Mouse (Mus musculus) kidney, adult 2 months (tissue): Measurements from ENCODE around the gene Fem1b. TPM values are rescaled to one million over a fixed set of nuclear protein-coding genes. Genes with fewer than 3 reads are reported as not detected.
"Not testable (repeated sequence)": the region's sequence is repeated elsewhere in the genome, so short reads cannot be mapped to it uniquely, and the experiment has no call there.

Source experiments
- DNase-seq: peaks from one replicate; pipeline ENCODE4 v3.0.0; 2021
- H3K27ac ChIP-seq: fragments of 200-500 bp; 2 replicates; pipeline ENCODE4 v1.5.1; 2012; ENCODE audit warnings: low read depth, low read length, control low read depth, inconsistent platforms; ENCODE audit not compliant: insufficient read depth
- H3K27me3 ChIP-seq: fragments of 200-500 bp; replicated peaks from 2 replicates; pipeline ENCODE4 v1.6.1; 2012; ENCODE audit warnings: mild to moderate bottlenecking, moderate library complexity, low read length, inconsistent platforms; ENCODE audit not compliant: control insufficient read depth, insufficient read depth
- H3K36me3 ChIP-seq: fragments of 200-500 bp; 2 replicates; pipeline ENCODE4 v1.6.1; 2012; ENCODE audit warnings: mild to moderate bottlenecking, moderate library complexity, low read length, inconsistent platforms; ENCODE audit not compliant: control insufficient read depth, insufficient read depth
- H3K4me1 ChIP-seq: fragments of 200-500 bp; 2 replicates; pipeline ENCODE4 v1.6.1; 2011; ENCODE audit warnings: low read length; ENCODE audit not compliant: control insufficient read depth, insufficient read depth
- H3K4me3 ChIP-seq: fragments of 200-500 bp; 2 replicates; pipeline ENCODE4 v1.5.1; 2011; ENCODE audit warnings: mild to moderate bottlenecking, low read depth, low read length, control low read depth; ENCODE audit not compliant: insufficient read depth
- CTCF ChIP-seq: fragments of 200-500 bp; conservative IDR thresholded peaks from 2 replicates; pipeline ENCODE4 v1.5.1; 2011; ENCODE audit warnings: low read depth, mild to moderate bottlenecking, control low read depth, low read length, moderate library complexity, mixed read lengths; ENCODE audit not compliant: insufficient read depth, insufficient read length
- POLR2A ChIP-seq: fragments of 200-500 bp; IDR thresholded peaks from one replicate; pipeline ENCODE4 v1.6.1; 2011; ENCODE audit warnings: low read depth, low read length, control low read depth
- WGBS: fragments of 180-500 bp; shearing (Covaris S2); methylation state at CpG from one replicate; pipeline ENCODE4 v1.1.7; 2018; 5-methylcytosine and 5-hydroxymethylcytosine counted together
- polyA plus RNA-seq: library from polyadenylated mRNA; depleted of rRNA; stranded (reverse); fragments of >200 nt; gene quantifications from 2 replicates; pipeline ENCODE4 v1.2.3, GENCODE M21; 2012

The Fem1b gene
- polyA plus RNA-seq, 1 experiment, result 8.6 TPM

DNA sequence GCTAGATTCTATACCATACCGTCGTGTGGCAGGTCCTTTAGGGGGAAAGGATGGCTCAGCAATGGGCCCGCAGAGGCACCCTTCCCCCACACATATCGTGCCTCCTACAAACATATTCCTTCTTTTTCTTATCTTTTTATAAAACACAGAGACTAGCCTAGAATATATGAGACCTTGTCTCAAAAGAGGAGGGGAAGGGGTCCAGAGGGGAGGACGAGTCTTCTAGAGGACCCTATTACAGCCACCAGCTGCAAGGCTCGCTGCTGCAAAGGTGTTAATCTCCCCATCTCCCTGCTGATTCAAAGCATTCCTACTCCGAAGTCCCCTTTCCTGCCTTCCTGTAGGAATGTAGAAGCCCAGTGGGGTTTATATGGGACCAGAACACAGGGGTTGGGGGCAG is 14.7 kb upstream of the Fem1b start:
- 34% methylated on average over 7 of the region's 7 CpGs for WGBS
- H3K4me1 ChIP-seq, result peaks cover 4% of the 10 kb centered on the region; the same call in 1 of the 2 replicates
- DNase-seq, result no peak
- no peaks in the 10 kb centered on the region for H3K36me3 ChIP-seq
- TF ChIP-seq POLR2A, result no peak
- no peak for TF ChIP-seq CTCF
- no peak overlapping the region for H3K27ac ChIP-seq
- no peaks in the 10 kb centered on the region for H3K27me3 ChIP-seq
- no peak overlapping the region for H3K4me3 ChIP-seq

DNA sequence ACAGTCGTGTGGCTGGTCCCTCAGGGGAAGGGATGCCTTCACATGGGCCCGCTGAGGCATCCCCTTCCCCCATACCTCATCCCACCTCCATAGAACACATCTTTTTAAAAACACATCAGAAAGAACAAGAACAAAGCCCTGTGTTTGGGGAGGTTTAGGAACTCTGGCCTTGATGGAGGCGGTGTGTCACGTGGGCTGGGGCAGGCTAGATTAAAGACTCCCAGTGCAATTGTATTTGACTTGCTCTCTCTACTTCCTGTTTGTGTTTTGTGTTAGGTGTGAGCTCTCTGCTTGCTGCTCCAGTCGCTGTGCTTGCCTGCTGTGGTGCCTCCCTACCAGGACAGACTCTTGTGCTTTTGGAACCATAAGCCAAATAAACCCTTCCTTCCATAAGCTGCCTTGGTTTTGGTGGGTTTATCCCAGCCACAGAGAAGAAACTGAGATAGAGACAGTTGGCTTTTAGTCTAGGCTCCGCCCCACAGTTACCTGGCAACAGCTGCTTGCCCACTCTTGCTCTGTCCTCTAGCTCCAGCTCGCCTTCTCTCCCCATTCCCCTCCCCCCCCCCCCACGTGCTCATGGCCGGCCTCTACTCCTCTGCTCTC is 14.2 kb upstream of the Fem1b start:
- 47% methylated on average over 9 of the region's 9 CpGs for WGBS
- no peak for TF ChIP-seq CTCF
- TF ChIP-seq POLR2A, result no peak
- H3K27ac ChIP-seq, result no peak overlapping the region
- H3K27me3 ChIP-seq, result no peaks in the 10 kb centered on the region
- H3K36me3 ChIP-seq, result no peaks in the 10 kb centered on the region
- H3K4me1 ChIP-seq, result peaks cover 4% of the 10 kb centered on the region; the same call in 1 of the 2 replicates
- DNase-seq, result no peak
- H3K4me3 ChIP-seq, result no peak overlapping the region

DNA sequence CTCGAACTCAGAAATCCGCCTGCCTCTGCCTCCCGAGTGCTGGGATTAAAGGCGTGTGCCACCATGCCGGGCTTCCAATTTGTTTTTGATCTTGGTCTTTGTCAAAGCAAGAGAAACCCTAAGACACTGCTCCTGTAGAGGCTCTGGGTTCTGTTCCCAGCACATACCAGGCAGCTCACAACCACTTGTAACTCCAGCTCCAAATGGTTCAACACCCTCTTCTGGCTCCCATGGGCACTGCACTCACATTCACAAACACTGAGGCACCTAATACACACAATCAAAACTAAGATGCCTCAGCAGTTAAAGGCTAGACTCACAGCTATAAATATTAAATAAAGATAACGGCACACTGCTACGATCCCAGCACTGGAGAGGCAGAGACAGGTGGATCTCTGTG is 10.1 kb upstream of the Fem1b start:
- Histone ChIP-seq H3K4me3 (no peak overlapping the region), H3K27me3 (no peaks in the 10 kb centered on the region), H3K4me1 (no peaks in the 10 kb centered on the region), H3K36me3 (no peaks in the 10 kb centered on the region), H3K27ac (no peak overlapping the region)
- TF ChIP-seq CTCF (no peak), POLR2A (no peak)
- no peak for DNase-seq
- WGBS, result 97% methylated on average over 7 of the region's 7 CpGs

DNA sequence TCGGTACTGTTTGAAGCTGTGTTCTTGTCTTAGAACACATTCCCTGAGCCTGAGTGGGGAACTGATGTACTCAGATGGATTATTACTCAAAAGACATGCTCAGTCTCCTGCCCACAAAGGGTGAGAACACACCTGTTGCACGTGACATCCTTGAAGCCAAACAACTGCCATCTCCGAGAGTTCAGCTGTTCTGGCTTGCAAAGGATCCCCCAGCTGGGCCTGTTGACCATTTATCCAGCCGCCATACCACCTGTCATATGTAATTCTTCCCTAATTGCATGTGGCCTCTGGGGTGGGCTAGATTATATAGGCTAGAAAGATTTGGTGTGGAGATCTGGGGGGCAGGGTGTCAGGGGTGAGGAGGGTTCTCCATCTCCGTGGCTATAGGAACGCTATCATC is 9.1 kb upstream of the Fem1b start:
- no peaks in the 10 kb centered on the region for H3K36me3 ChIP-seq
- no peaks in the 10 kb centered on the region for H3K27me3 ChIP-seq
- H3K4me3 ChIP-seq, result no peak overlapping the region
- TF ChIP-seq POLR2A, result no peak
- DNase-seq, result no peak
- H3K27ac ChIP-seq, result no peak overlapping the region
- 85% methylated on average over 6 of the region's 6 CpGs for WGBS
- no peaks in the 10 kb centered on the region for H3K4me1 ChIP-seq

DNA sequence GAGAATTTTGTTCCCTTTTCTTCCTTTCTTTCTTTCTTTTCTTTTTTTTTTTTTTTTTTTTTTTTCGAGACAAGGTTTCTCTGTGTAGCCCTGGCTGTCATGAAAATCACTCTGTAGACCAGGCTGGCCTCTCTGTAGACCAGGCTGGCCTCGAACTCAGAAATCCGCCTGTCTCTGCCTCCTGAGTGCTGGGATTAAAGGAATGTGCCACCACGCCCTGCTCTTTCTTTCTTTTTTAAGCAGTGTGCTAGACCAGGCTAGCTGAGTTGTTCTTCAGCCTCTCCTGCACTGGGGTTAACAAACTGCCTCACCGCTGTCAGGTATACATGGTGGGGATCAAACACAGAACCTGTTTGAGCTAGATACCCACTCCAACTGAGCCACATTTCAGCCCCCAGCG is 8.2 kb upstream of the Fem1b start:
- not testable (repeated sequence) for DNase-seq, H3K4me3 ChIP-seq, H3K27ac ChIP-seq, H3K27me3 ChIP-seq, H3K36me3 ChIP-seq, H3K4me1 ChIP-seq
- 89% methylated on average over 6 of the region's 6 CpGs for WGBS

DNA sequence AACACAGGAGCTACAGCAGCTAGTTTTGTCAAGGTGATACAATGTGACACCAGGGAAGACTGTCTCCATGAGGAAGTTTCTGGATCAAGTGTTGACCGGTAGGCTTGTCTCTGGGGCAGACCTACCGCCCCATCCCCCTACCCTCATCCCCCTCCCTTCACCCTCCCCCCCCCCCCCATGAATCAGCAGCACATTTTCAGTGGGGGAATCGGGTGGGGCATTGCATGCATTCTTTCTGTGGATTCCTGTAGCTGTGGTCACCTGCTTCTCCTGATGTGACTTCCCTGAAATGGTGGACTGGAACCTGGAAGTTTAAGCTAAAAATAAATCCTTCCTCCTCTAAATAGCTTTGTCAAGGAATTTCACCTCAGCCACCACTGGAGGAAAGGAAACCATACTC is 7.8 kb upstream of the Fem1b start:
- Histone ChIP-seq H3K4me1 (no peaks in the 10 kb centered on the region), H3K4me3 (no peak overlapping the region), H3K27me3 (no peaks in the 10 kb centered on the region), H3K36me3 (no peaks in the 10 kb centered on the region), H3K27ac (no peak overlapping the region)
- no peak for DNase-seq
- WGBS, result 66% methylated on average over 3 of the region's 3 CpGs
- TF ChIP-seq POLR2A (no peak), CTCF (no peak)

DNA sequence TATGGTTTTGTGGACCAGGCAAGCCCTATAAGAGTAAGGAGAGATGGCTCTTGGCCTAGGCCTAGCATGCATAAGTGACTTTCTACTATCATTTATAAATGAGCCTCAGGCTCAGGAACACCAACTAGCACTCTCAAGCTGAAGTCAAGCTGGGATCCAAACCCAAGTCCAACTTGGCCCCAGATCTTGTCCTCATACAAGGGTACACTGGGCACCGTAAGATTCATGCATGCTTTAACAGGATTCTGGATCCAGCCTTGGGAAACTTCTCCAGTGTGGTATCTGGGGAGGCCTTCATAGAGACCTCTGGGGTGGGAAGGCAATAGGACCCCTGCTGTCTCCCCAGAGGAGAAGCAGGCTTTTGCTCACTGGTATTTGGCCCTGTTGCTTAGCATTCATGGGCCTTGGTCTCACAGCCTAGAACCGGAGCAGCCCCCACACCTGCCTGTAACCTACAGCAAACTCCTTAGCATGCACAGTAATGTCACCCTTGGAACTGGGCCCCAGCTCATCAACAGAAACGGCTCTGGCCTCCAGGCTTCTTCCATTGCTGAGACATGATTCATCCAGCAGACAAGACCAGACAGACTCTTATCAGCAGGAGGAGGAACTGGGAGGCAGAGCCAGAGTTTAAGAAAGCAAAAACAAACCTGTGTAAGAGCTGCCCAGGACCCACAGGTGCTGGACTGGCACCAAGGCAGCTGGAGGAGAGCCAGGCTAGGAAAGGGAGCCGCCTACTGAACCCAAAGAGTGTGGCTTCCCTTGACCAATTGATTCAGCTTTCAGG is 6.3 kb upstream of the Fem1b start:
- peak; percentile 27 for DNase-seq
- TF ChIP-seq POLR2A (no peak), CTCF (no peak)
- H3K4me3 ChIP-seq, result no peak overlapping the region
- WGBS, result 59% methylated on average over 4 of the region's 4 CpGs
- no peaks in the 10 kb centered on the region for H3K36me3 ChIP-seq
- H3K27me3 ChIP-seq, result no peaks in the 10 kb centered on the region
- no peaks in the 10 kb centered on the region for H3K4me1 ChIP-seq
- no peak overlapping the region for H3K27ac ChIP-seq

DNA sequence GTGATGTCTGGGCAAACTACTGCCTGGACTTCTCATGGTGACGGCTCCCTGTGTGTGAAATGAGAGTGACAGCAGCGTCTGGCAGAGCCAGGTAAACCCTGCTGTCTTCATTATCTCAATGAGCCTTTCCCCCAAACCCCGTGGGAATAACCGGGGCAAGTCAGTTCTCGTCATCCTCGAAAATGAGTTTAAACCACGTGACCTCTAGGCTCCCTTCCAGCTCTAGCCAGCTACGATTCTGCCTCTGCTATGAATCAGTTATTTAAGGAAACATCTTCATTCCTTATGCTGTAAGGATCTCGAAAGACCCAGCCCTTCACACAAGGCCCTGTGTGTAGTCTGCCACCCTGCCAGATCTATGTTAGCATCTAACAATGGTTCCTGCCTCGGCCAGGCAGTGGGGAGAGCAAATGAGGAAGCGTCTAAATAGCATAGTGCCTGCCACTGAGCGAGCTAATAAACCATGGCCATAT is 5.4 kb upstream of the Fem1b start:
- TF ChIP-seq POLR2A, result no peak
- no peak for TF ChIP-seq CTCF
- WGBS, result 71% methylated on average over 12 of the region's 12 CpGs
- peak; percentile 17 for DNase-seq

More for the DNA sequence above, 5.4 kb upstream of the Fem1b start:
- Histone ChIP-seq H3K4me3 (no peak overlapping the region), H3K36me3 (no peaks in the 10 kb centered on the region), H3K27me3 (no peaks in the 10 kb centered on the region), H3K4me1 (peaks cover 5% of the 10 kb centered on the region; the same call in 1 of the 2 replicates), H3K27ac (no peak overlapping the region)
